Mouse (Mus musculus) myocyte (in vitro differentiated cells): ENCODE results near the gene Wwtr1. TPM values are rescaled to one million over a fixed set of nuclear protein-coding genes. Genes with fewer than 3 reads are reported as not detected.
A peak's percentile ranks its signal among the peaks of the same experiment; 100 is the strongest.

ENCODE experiments used
- H3K27me3 ChIP-seq: one replicate; pipeline ENCODE4 v1.6.1; 2011; ENCODE audit not compliant: control insufficient read depth, insufficient read depth, insufficient read length
- H3K36me3 ChIP-seq: one replicate; pipeline ENCODE4 v1.6.1; 2011; ENCODE audit not compliant: control insufficient read depth, insufficient read depth
- H3K4me2 ChIP-seq: one replicate; pipeline ENCODE4 v1.6.1; 2011; ENCODE audit warnings: low read depth, control low read depth
- H3K4me3 ChIP-seq: one replicate; pipeline ENCODE4 v1.5.1; 2011; ENCODE audit warnings: mild to moderate bottlenecking, control low read depth, moderate library complexity
- H3K79me2 ChIP-seq: one replicate; pipeline ENCODE4 v1.6.1; 2011; ENCODE audit not compliant: control insufficient read depth, insufficient read depth
- H3ac ChIP-seq: one replicate; pipeline ENCODE4 v1.6.1; 2011; ENCODE audit not compliant: control insufficient read depth, insufficient read length
- CEBPB ChIP-seq: IDR thresholded peaks from 2 replicates; pipeline ENCODE4 v1.6.1; 2011; ENCODE audit warnings: mild to moderate bottlenecking, moderate library complexity; ENCODE audit not compliant: poor library complexity, insufficient read depth, severe bottlenecking
- E2F4 ChIP-seq: IDR thresholded peaks from one replicate; pipeline ENCODE4 v1.6.1; 2011; ENCODE audit warnings: mild to moderate bottlenecking, control low read depth, moderate library complexity; ENCODE audit not compliant: insufficient read depth
- MAX ChIP-seq: IDR thresholded peaks from one replicate; pipeline ENCODE4 v1.6.1; 2011; ENCODE audit warnings: low read depth, mild to moderate bottlenecking, control low read depth
- MYOD1 ChIP-seq, 3 experiments: IDR thresholded peaks; one replicate each; pipeline ENCODE4 v1.6.1; 2011; ENCODE audit warnings: control low read depth in 2 of 3, low read depth in 2 of 3, mild to moderate bottlenecking in 2 of 3, moderate library complexity in 1 of 3; ENCODE audit not compliant: insufficient read length in 2 of 3, control insufficient read depth in 1 of 3
- MYOG ChIP-seq, 3 experiments: IDR thresholded peaks; one replicate each; pipeline ENCODE4 v1.6.1; 2011; ENCODE audit warnings: control low read depth in 2 of 3, low read depth in 2 of 3, mild to moderate bottlenecking in 2 of 3; ENCODE audit not compliant: insufficient read length in 2 of 3, control insufficient read depth in 1 of 3, insufficient read depth in 1 of 3
- POLR2A ChIP-seq: IDR thresholded peaks from one replicate; pipeline ENCODE4 v1.6.1; 2011; ENCODE audit warnings: low read depth, mild to moderate bottlenecking, control low read depth, moderate library complexity; ENCODE audit not compliant: insufficient read length
- POLR2AphosphoS2 ChIP-seq: IDR thresholded peaks from one replicate; pipeline ENCODE4 v1.6.1; 2011; ENCODE audit warnings: low read depth, control low read depth; ENCODE audit not compliant: insufficient read length
- REST ChIP-seq: IDR thresholded peaks from one replicate; pipeline ENCODE4 v1.6.1; 2011; ENCODE audit warnings: mild to moderate bottlenecking, control low read depth, moderate library complexity; ENCODE audit not compliant: insufficient read depth, insufficient read length
- SRF ChIP-seq: IDR thresholded peaks from one replicate; pipeline ENCODE4 v1.6.1; 2011; ENCODE audit warnings: low read depth; ENCODE audit not compliant: control insufficient read depth, insufficient read length
- TCF12 ChIP-seq: IDR thresholded peaks from one replicate; pipeline ENCODE4 v1.6.1; 2011; ENCODE audit warnings: mild to moderate bottlenecking, control low read depth; ENCODE audit not compliant: poor library complexity, insufficient read depth, severe bottlenecking
- TCF3 ChIP-seq: IDR thresholded peaks from one replicate; pipeline ENCODE4 v1.6.1; 2011; ENCODE audit warnings: low read depth, control low read depth; ENCODE audit not compliant: insufficient read length
- USF1 ChIP-seq: IDR thresholded peaks from one replicate; pipeline ENCODE4 v1.6.1; 2011; ENCODE audit warnings: low read depth, mild to moderate bottlenecking, control low read depth, moderate library complexity
- polyA plus RNA-seq: library from polyadenylated mRNA; unstranded; fragments of >200 nt; fragmentation: generic; extraction: Trizol; gene quantifications from one replicate; pipeline ENCODE4 v1.2.1, GENCODE M21; 2012; ENCODE audit warnings: missing spikeins

Wwtr1 gene
- polyA plus RNA-seq, 1 experiment: 63.1 TPM

DNA sequence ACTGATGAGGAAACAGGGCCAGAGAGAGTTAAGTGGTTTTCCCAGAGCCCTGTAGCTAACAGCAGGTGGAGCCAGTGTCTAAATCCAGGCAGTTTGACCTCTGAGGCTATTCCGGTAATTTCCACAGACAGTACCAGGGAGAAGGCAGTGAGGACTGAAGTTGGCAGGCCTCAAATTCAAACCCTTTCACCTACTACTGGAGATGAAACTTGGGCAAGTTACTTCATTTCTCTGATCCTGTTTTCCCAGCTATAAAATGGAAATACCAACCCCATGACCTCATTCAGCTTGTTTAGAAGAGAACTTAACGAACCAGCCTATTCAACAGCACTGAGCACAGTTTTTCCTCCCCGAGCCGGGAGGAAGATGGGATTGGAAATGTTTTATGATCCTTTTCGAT, 105.4 kb downstream of the Wwtr1 start:
- Histone ChIP-seq H3K79me2 (peaks cover 59% of the 10 kb centered on the region), H3K27me3 (no peaks in the 10 kb centered on the region), H3ac (no peak overlapping the region), H3K36me3 (peaks cover 7% of the 10 kb centered on the region), H3K4me2 (peak overlapping the region; percentile 90), H3K4me3 (no peak overlapping the region)
- no peak for TF ChIP-seq POLR2AphosphoS2

DNA sequence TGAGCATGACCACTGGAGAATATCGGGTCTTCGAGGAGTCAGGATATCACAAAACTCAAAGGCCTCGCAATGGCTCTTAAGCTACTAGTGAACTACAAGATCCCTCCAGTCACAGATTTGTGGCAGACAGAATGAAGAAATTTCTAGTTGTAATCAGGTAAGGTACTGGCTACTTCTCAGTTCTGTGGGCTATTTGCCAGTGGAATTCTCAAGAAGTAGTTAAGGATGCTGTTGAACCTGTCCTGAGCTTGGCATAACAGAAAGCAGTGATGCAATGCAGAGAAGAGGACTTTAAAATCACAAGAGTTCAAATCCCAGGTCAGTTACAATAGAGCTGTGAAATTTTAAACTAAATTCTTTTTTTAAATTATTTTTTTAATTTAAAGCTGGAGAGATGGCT, 106.4 kb downstream of the Wwtr1 start:
- Histone ChIP-seq H3K36me3 (peaks cover 7% of the 10 kb centered on the region), H3K79me2 (peaks cover 55% of the 10 kb centered on the region), H3ac (no peak overlapping the region), H3K4me2 (no peak overlapping the region), H3K27me3 (no peaks in the 10 kb centered on the region), H3K4me3 (no peak overlapping the region)
- TF ChIP-seq SRF: no peak
- no peak for TF ChIP-seq POLR2A
- no peak for TF ChIP-seq TCF3
- TF ChIP-seq MYOG (IDR thresholded peaks at IDR 0.05; ENCODE audit: control insufficient read depth in 1 of 3, insufficient read depth in 1 of 3, insufficient read length in 2 of 3, low read depth in 2 of 3): no peak
- no peak for TF ChIP-seq CEBPB
- no peak for TF ChIP-seq MYOD1 (IDR thresholded peaks at IDR 0.05; ENCODE audit: control insufficient read depth in 1 of 3, insufficient read length in 2 of 3, low read depth in 2 of 3)
- no peak for TF ChIP-seq MAX
- no peak for TF ChIP-seq TCF12

DNA sequence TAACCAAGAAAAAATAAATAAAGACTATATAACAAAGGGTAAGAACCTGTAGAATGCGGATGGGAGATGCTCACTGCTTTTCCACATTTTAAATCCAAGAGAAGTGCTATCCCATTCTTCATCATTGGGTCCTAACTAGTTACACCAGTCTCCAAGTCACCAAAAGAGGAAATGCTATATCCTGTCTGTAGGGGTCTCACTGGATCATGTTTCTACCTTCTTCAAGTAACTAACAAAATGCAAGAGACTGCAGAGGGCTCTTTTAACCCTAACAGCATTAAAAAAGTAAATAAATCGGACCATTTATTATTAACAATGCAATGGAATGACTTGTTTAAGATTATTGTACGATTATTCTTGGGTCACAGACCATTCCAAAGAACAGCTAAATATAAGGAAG, 109.4 kb downstream of the Wwtr1 start:
- H3K4me2 ChIP-seq: no peak overlapping the region
- TF ChIP-seq MAX (no peak), SRF (no peak), USF1 (no peak), TCF3 (no peak), CEBPB (no peak), MYOG (IDR thresholded peaks at IDR 0.05; ENCODE audit: control insufficient read depth in 1 of 3, insufficient read depth in 1 of 3, insufficient read length in 2 of 3, low read depth in 2 of 3) (no peak), TCF12 (no peak), POLR2AphosphoS2 (no peak), POLR2A (no peak), REST (no peak), MYOD1 (IDR thresholded peaks at IDR 0.05; ENCODE audit: control insufficient read depth in 1 of 3, insufficient read length in 2 of 3, low read depth in 2 of 3) (no peak), E2F4 (no peak)
- peaks cover 37% of the 10 kb centered on the region for H3K79me2 ChIP-seq
- H3K36me3 ChIP-seq: peaks cover 20% of the 10 kb centered on the region
- H3K4me3 ChIP-seq: no peak overlapping the region
- no peak overlapping the region for H3ac ChIP-seq
- no peaks in the 10 kb centered on the region for H3K27me3 ChIP-seq

DNA sequence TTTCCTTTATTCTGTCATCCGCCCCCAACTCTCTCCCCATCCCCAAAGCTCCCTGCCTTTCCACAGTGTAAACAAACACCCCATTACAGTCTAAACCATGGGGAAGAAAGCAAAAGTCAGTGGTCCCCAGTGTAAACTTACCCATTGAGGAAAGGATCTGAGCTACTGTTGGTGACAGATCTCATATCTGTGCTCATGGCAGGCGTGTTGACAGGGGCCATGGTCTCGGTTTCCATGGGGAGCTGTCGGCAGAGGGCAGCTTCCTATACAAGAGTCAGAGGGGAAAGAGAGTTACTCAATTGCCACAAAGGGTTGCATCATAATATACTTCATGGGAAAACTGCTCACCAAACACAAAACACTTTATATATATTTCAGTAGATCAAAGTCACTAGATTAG, 112.4 kb downstream of the Wwtr1 start:
- no peak overlapping the region for H3K4me3 ChIP-seq
- no peak for TF ChIP-seq MYOD1 (IDR thresholded peaks at IDR 0.05; ENCODE audit: control insufficient read depth in 1 of 3, insufficient read length in 2 of 3, low read depth in 2 of 3)
- no peak for TF ChIP-seq CEBPB
- no peak for TF ChIP-seq SRF
- H3K4me2 ChIP-seq: no peak overlapping the region
- no peak overlapping the region for H3ac ChIP-seq
- H3K36me3 ChIP-seq: peaks cover 45% of the 10 kb centered on the region
- H3K27me3 ChIP-seq: no peaks in the 10 kb centered on the region
- peaks cover 23% of the 10 kb centered on the region for H3K79me2 ChIP-seq

DNA sequence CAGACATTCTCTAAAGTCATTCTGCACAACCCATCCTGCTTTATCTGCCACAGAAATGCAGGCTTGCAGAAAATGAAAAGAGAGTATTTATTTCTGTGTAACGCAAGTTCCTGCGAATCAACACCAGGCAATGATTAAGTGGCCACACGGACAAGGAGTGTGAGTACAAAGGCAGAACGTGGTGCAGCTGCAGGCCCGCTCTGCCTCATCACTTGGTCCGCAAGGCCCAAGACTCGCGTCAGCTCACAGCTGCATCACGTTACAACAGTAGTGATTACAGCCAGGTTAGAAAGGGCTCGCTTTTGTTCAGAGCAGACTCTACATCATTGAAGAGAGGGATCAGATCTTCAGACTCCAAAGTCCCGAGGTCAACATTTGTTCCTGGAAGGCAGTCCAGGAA, 117.1 kb downstream of the Wwtr1 start:
- TF ChIP-seq E2F4: no peak
- peak; percentile 40 for TF ChIP-seq POLR2AphosphoS2
- no peak overlapping the region for H3K4me2 ChIP-seq
- no peak overlapping the region for H3K4me3 ChIP-seq
- H3K79me2 ChIP-seq: no peaks in the 10 kb centered on the region
- no peak overlapping the region for H3ac ChIP-seq
- peaks cover 67% of the 10 kb centered on the region for H3K36me3 ChIP-seq
- no peaks in the 10 kb centered on the region for H3K27me3 ChIP-seq

DNA sequence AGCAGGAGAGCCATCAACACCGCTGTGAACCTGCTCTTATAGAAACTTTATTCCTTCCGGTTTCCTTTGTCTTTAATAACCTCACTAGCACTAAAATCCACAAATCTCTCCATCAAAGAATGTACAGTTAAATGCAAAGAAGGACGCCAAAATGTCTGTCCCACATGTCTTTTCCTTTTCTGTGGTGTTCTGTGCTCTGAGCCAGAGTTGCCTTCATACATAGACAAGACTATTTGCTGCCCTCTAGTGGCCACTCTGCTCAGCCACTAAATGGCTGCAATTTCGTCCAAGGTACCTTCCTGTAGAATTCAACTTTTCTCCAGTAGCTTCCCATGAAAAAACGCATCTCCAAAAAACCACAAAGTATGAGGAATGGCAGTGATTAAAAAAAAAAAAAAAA, 127.3 kb downstream of the Wwtr1 start:
- no peaks in the 10 kb centered on the region for H3K27me3 ChIP-seq
- H3K36me3 ChIP-seq: no peaks in the 10 kb centered on the region
- no peak overlapping the region for H3K4me3 ChIP-seq
- no peaks in the 10 kb centered on the region for H3K79me2 ChIP-seq
- peak overlapping the region; percentile 43 for H3K4me2 ChIP-seq
- H3ac ChIP-seq: no peak overlapping the region
- no peak for TF ChIP-seq E2F4
